Mouse (Mus musculus) brain, adult 2 months (tissue): ENCODE measurements at regions not wholly inside any gene's neighbourhood (a gene's known extent, or its start where the extent isn't known, plus 50 kb on each side); places are given as distances from the start of the nearest gene placed in this dataset.

Source experiments
- DNase-seq: peaks from one replicate; pipeline ENCODE4 v3.0.0; 2011; ENCODE audit warnings: low read depth, low spot score

DNA sequence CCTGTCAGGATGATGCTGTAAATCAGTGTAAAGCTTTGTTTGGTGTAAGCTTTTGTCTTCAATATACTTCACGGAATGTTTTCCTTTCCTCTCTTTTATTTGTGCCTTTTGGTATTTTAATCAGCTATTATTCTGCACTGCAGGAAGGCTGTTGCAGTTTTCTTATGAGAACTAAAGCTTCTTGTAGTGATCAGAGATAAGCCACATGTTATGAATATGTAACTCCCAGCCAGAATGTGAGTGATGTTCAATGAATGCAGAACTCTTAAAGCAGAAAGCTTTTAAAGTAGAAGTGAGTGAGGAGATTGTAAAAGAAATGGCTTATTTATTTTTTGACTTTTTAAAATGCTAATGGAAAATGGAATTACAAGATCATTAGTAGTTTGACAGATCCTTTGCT is 78.5 kb upstream of the Pom121l12 start:
- DNase-seq: peak; percentile 1

DNA sequence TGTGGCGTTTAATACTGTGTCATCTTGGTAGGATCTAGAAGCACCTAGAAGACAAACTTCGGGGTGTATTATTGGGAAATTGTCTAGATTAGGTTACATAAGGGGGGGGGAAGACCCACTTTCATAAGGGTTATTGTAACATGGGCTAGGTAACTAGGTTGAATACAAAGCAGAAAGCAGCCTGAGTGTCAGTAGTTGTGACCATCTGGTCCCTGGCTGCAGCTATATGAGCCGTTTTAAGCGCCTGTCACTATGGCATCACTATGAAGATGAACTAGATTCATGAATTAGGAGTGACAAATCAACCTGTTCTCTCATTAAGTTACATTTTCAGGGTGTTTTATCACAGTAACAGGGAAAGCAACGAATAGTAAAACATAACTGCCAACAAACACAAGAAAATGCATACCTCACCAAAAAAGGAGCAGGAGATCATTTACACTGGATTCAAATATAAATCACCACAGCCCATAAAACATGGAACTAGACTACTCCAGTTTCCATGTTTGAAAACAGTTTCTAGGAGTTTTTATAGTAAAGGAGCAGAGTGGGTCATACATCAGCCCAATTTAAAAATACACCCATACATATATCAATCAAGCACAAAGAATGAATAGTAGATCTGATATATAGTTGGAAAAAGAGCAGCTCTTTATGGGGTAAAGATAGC is 77.2 kb upstream of the Pom121l12 start:
- DNase-seq: no peak
